Mouse (Mus musculus) cerebellum, adult 2 months (tissue): ENCODE results near the gene Ppp4r3b. TPM values are rescaled to one million over a fixed set of nuclear protein-coding genes. Genes with fewer than 3 reads are reported as not detected.

Source experiments
- DNase-seq, 2 experiments: peaks; one replicate each; pipeline ENCODE4 v3.0.0; 2021
- H3K27ac ChIP-seq: fragments of 200-500 bp; 2 replicates; pipeline ENCODE4 v1.5.1; 2012; ENCODE audit warnings: low read length, control low read depth, inconsistent platforms; ENCODE audit not compliant: insufficient read depth
- H3K27me3 ChIP-seq: fragments of 200-500 bp; 2 replicates; pipeline ENCODE4 v1.6.1; 2012; ENCODE audit warnings: inconsistent platforms, mild to moderate bottlenecking, low read length, moderate library complexity; ENCODE audit not compliant: control insufficient read depth, insufficient read depth
- H3K4me1 ChIP-seq: fragments of 200-500 bp; 2 replicates; pipeline ENCODE4 v1.6.1; 2011; ENCODE audit warnings: low read length; ENCODE audit not compliant: control insufficient read depth, insufficient read depth
- H3K4me3 ChIP-seq: fragments of 200-500 bp; replicated peaks from 2 replicates; pipeline ENCODE3; 2011; ENCODE audit warnings: mild to moderate bottlenecking, low read depth, low read length, control low read depth; ENCODE audit not compliant: insufficient read depth
- CTCF ChIP-seq: fragments of 200-500 bp; IDR thresholded peaks from 2 replicates; pipeline ENCODE4 v1.5.1; 2011; ENCODE audit warnings: low read depth, mild to moderate bottlenecking, control low read depth, low read length, moderate library complexity, borderline replicate concordance; ENCODE audit not compliant: insufficient read depth
- POLR2A ChIP-seq: fragments of 200-500 bp; IDR thresholded peaks from 2 replicates; pipeline ENCODE4 v1.6.1; 2011; ENCODE audit warnings: low read length, control low read depth, borderline replicate concordance; ENCODE audit not compliant: insufficient read depth
- WGBS: fragments of 180-500 bp; shearing (Covaris S2); methylation state at CpG from one replicate; pipeline ENCODE4 v1.1.7; 2018; 5-methylcytosine and 5-hydroxymethylcytosine counted together
- polyA plus RNA-seq: library from polyadenylated mRNA; depleted of rRNA; stranded (reverse); fragments of >200 nt; gene quantifications from 2 replicates; pipeline ENCODE4 v1.2.3, GENCODE M21; 2012

Gene Ppp4r3b
- polyA plus RNA-seq, 1 experiment, result 21.5 TPM

GRCm38 (mm10) chr11:29216196-29216595, 43.5 kb downstream of the Ppp4r3b start:
- no peaks in the 10 kb centered on the region for H3K4me1 ChIP-seq
- WGBS, result 93% methylated on average over 2 of the region's 2 CpGs
- no peaks in the 10 kb centered on the region for H3K27me3 ChIP-seq
- no peak overlapping the region for H3K4me3 ChIP-seq
- H3K27ac ChIP-seq, result no peak overlapping the region
- TF ChIP-seq POLR2A (no peak), CTCF (no peak)
- no peak for DNase-seq

DNA sequence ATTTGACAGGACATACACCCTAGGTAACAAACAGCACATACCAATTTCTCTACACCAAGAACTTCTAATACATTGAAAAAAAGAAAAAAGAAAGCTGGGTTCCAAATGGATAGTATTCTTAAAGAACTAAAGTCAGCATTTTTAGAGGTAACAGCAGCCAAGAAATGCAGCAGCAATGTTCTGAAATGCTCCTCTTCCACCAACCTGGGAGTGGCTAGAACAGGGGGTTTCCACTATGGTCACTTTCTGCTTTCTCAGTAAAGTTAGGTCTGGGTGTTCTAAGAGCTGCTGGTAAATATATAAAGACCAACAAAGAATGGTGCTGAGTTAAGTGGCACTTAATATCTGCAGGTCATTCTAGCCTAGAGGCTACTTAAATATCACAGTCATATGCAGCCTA, 46.4 kb downstream of the Ppp4r3b start:
- Histone ChIP-seq H3K4me3 (no peak overlapping the region), H3K27me3 (no peaks in the 10 kb centered on the region), H3K4me1 (no peaks in the 10 kb centered on the region), H3K27ac (no peak overlapping the region)
- no peak for DNase-seq
- no peak for TF ChIP-seq CTCF
- TF ChIP-seq POLR2A, result no peak

GRCm38 (mm10) chr11:29222310-29222709, 49.6 kb downstream of the Ppp4r3b start:
- Histone ChIP-seq H3K27me3 (no peaks in the 10 kb centered on the region), H3K27ac (no peak overlapping the region), H3K4me3 (no peak overlapping the region), H3K4me1 (no peaks in the 10 kb centered on the region)
- TF ChIP-seq POLR2A (no peak), CTCF (no peak)
- DNase-seq, result no peak
- 93% methylated on average over 5 of the region's 5 CpGs for WGBS

GRCm38 (mm10) chr11:29224754-29225153, 52.1 kb downstream of the Ppp4r3b start:
- WGBS, result 93% methylated on average over 2 of the region's 2 CpGs
- no peak for DNase-seq
- H3K27ac ChIP-seq, result no peak overlapping the region
- H3K27me3 ChIP-seq, result no peaks in the 10 kb centered on the region
- no peak overlapping the region for H3K4me3 ChIP-seq
- no peaks in the 10 kb centered on the region; the same call in 1 of the 2 replicates for H3K4me1 ChIP-seq
- TF ChIP-seq CTCF, result no peak
- TF ChIP-seq POLR2A, result no peak

- Histone ChIP-seq H3K4me1 (no peaks in the 10 kb centered on the region; the same call in 1 of the 2 replicates), H3K4me3 (no peak overlapping the region), H3K27me3 (no peaks in the 10 kb centered on the region), H3K27ac (no peak overlapping the region)
- no peak for DNase-seq
- TF ChIP-seq POLR2A, result no peak
- TF ChIP-seq CTCF, result no peak
- 96% methylated on average over 2 of the region's 2 CpGs for whole genome bisulfite sequencing
Observed at GRCm38 (mm10) chr11:29228957-29229356, 56.3 kb downstream of the Ppp4r3b start.

DNA sequence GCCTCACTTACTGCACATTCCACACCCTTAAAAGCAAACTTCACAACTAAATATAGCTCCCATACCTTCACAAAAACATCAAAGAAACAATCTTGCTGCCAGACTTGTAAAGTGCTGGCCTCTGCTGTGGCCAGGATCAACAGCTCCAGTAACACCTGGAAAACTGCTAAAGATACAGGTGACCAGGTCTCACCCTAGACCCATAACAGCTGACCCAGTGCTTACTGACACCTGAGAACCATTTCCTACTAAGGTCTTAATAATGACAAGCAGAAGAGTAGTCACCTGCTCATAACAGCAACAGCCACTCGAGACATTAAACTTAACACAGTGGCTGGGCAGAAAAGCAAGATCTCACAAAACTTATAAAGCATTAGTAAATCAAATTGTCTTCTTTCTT, 60.9 kb downstream of the Ppp4r3b start:
- DNase-seq, result no peak
- no peaks in the 10 kb centered on the region for H3K27me3 ChIP-seq
- H3K4me1 ChIP-seq, result no peaks in the 10 kb centered on the region
- TF ChIP-seq CTCF, result no peak
- no peak for TF ChIP-seq POLR2A
- no peak overlapping the region for H3K27ac ChIP-seq
- H3K4me3 ChIP-seq, result no peak overlapping the region
- WGBS, result 91% methylated on average over 1 of the region's 1 CpGs

DNA sequence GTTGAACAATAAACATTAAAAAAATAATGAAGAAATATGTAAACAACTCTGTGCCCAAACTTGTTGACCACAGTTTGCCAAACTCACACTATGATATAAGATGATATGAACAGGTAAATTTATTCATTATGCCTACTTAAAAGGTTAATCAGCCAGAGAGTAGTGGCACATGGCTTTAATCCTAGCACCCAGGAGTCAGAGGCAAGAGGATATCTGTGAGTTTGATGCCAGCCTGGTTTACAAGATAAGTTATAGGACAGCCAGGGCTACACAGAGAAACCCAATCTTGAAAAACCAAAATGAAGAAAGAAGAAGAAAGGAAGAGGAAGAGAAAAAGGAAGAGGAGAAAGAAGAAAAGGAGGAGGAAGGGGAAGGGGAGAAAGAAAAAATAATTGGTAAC, 64.7 kb downstream of the Ppp4r3b start:
- Histone ChIP-seq H3K4me3 (no peak overlapping the region), H3K27ac (no peak overlapping the region), H3K4me1 (no peaks in the 10 kb centered on the region), H3K27me3 (no peaks in the 10 kb centered on the region)
- DNase-seq, result no peak
- TF ChIP-seq POLR2A, result no peak
- TF ChIP-seq CTCF, result no peak

- Histone ChIP-seq H3K4me3 (no peak overlapping the region), H3K27me3 (no peaks in the 10 kb centered on the region), H3K4me1 (no peaks in the 10 kb centered on the region), H3K27ac (no peak overlapping the region)
- TF ChIP-seq CTCF (no peak), POLR2A (no peak)
- no peak for DNase-seq
Observed at GRCm38 (mm10) chr11:29238047-29238446, 65.4 kb downstream of the Ppp4r3b start.

- Histone ChIP-seq H3K27ac (no peak overlapping the region), H3K27me3 (no peaks in the 10 kb centered on the region), H3K4me3 (no peak overlapping the region), H3K4me1 (no peaks in the 10 kb centered on the region)
- WGBS, result 71% methylated on average over 3 of the region's 3 CpGs
- no peak for TF ChIP-seq POLR2A
- TF ChIP-seq CTCF, result no peak
- no peak for DNase-seq
Observed at GRCm38 (mm10) chr11:29238551-29238950, 65.9 kb downstream of the Ppp4r3b start.

GRCm38 (mm10) chr11:29239353-29239752, 66.7 kb downstream of the Ppp4r3b start:
- DNase-seq, result no peak
- WGBS, result 100% methylated on average over 1 of the region's 1 CpGs

More at GRCm38 (mm10) chr11:29239353-29239752, 66.7 kb downstream of the Ppp4r3b start:
- no peaks in the 10 kb centered on the region for H3K27me3 ChIP-seq
- no peak overlapping the region for H3K27ac ChIP-seq
- H3K4me1 ChIP-seq, result no peaks in the 10 kb centered on the region
- TF ChIP-seq POLR2A (no peak), CTCF (no peak)
- no peak overlapping the region for H3K4me3 ChIP-seq
